Mouse (Mus musculus) midbrain, embryonic 14.5 days (tissue): ENCODE data around the gene Peg10. TPM values are rescaled to one million over a fixed set of nuclear protein-coding genes. Genes with fewer than 3 reads are reported as not detected.

ENCODE experiments used
- ATAC-seq: fragments of 200-750 bp; cut with Nextera tagmentation; 2 replicates; pipeline ENCODE4 v1.8.0; 2017; ENCODE audit warnings: moderate number of reproducible peaks, moderate library complexity; ENCODE audit not compliant: low FRiP score, low TSS enrichment
- DNase-seq: peaks from one replicate; pipeline ENCODE4 v3.0.0-alpha.2; 2015
- H3K27ac ChIP-seq: fragments of 300-500 bp; sonication (generic); replicated peaks from 2 replicates; pipeline ENCODE4 v1.5.1; 2014; ENCODE audit warnings: mild to moderate bottlenecking, low read depth, low read length, moderate library complexity
- H3K27me3 ChIP-seq: fragments of 300-500 bp; sonication (generic); 2 replicates; pipeline ENCODE4 v1.6.1; 2014; ENCODE audit warnings: low read length, control low read depth, mixed read lengths; ENCODE audit not compliant: control insufficient read depth, insufficient read depth
- H3K36me3 ChIP-seq: fragments of 300-500 bp; sonication (generic); 2 replicates; pipeline ENCODE4 v1.6.1; 2014; ENCODE audit warnings: low read length, control low read depth; ENCODE audit not compliant: control insufficient read depth, insufficient read depth
- H3K4me1 ChIP-seq: fragments of 300-500 bp; sonication (generic); 2 replicates; pipeline ENCODE4 v1.6.1; 2014; ENCODE audit warnings: mild to moderate bottlenecking, antibody characterized with exemption, low read length, control low read depth; ENCODE audit not compliant: control insufficient read depth, insufficient read depth
- H3K4me2 ChIP-seq: fragments of 300-500 bp; sonication (generic); 2 replicates; pipeline ENCODE4 v1.6.1; 2014; ENCODE audit warnings: mild to moderate bottlenecking, low read length, moderate library complexity
- H3K4me3 ChIP-seq: fragments of 300-500 bp; sonication (generic); replicated peaks from 2 replicates; pipeline ENCODE4 v1.5.1; 2014; ENCODE audit warnings: low read depth, low read length
- H3K9ac ChIP-seq: fragments of 300-500 bp; sonication (generic); replicated peaks from 2 replicates; pipeline ENCODE4 v1.6.1; 2014; ENCODE audit warnings: mild to moderate bottlenecking, low read length, moderate library complexity
- H3K9me3 ChIP-seq: fragments of 300-500 bp; sonication (generic); 2 replicates; pipeline ENCODE4 v1.6.1; 2016; ENCODE audit warnings: low read length, control low read depth, mixed read lengths; ENCODE audit not compliant: control insufficient read depth
- WGBS: fragments of 180-500 bp; shearing (Covaris S2); extraction: QIAGEN DNeasy Blood & Tissue Kit; methylation state at CpG from one replicate; pipeline ENCODE4 v1.1.7; 2014; 5-methylcytosine and 5-hydroxymethylcytosine counted together
- polyA plus RNA-seq: library from polyadenylated mRNA; unstranded; fragments of >200 nt; fragmentation: Nextera tagmentation; extraction: Ambion mirVana; gene quantifications from 2 replicates; pipeline ENCODE4 v1.2.1, GENCODE M21; 2014

Gene Peg10
- polyA plus RNA-seq, 1 experiment from 2014 or later = 9.0 TPM

- no peaks in the 10 kb centered on the region for H3K36me3 ChIP-seq
- no peak overlapping the region for H3K4me3 ChIP-seq
- no peaks in the 10 kb centered on the region for H3K27me3 ChIP-seq
- DNase-seq (peak; percentile 73), ATAC-seq (no peak)
- peaks cover 38% of the 10 kb centered on the region for H3K4me1 ChIP-seq
- no peak overlapping the region for H3K9ac ChIP-seq
- H3K9me3 ChIP-seq = no peaks in the 10 kb centered on the region
- no peak overlapping the region; the same call in 1 of the 2 replicates for H3K4me2 ChIP-seq
- WGBS = 25% methylated on average over 6 of the region's 6 CpGs
- H3K27ac ChIP-seq = no peak overlapping the region
Observed at GRCm38 (mm10) chr6:4740511-4740910, 6.6 kb upstream of the Peg10 start.

GRCm38 (mm10) chr6:4746036-4746695 lies 940 bp upstream of the Peg10 start:
- Histone ChIP-seq H3K4me1 (peaks cover 3% of the 10 kb centered on the region; the same call in 1 of the 2 replicates), H3K27me3 (no peaks in the 10 kb centered on the region), H3K27ac (peak overlapping the region; percentile 88), H3K9me3 (peaks cover 19% of the 10 kb centered on the region), H3K4me2 (peak overlapping the region; percentile 65), H3K36me3 (no peaks in the 10 kb centered on the region), H3K9ac (peak overlapping the region; percentile 81), H3K4me3 (peak overlapping the region; percentile 53)
- WGBS = 38% methylated on average over 22 of the region's 22 CpGs
- no peak for ATAC-seq
- DNase-seq = no peak

- ATAC-seq (no peak), DNase-seq (peak; percentile 82)
- peak overlapping the region; percentile 53 for H3K4me3 ChIP-seq
- H3K9ac ChIP-seq = peak overlapping the region; percentile 34; the same call in 1 of the 2 replicates
- H3K9me3 ChIP-seq = peaks cover 19% of the 10 kb centered on the region
- H3K4me2 ChIP-seq = peak overlapping the region; percentile 65
- H3K4me1 ChIP-seq = no peaks in the 10 kb centered on the region
- WGBS = 47% methylated on average over 71 of the region's 71 CpGs
- peak overlapping the region; percentile 16; the same call in 1 of the 2 replicates for H3K27ac ChIP-seq
- no peaks in the 10 kb centered on the region for H3K36me3 ChIP-seq
- no peaks in the 10 kb centered on the region for H3K27me3 ChIP-seq
Observed at GRCm38 (mm10) chr6:4747677-4748505, 785 bp downstream of the Peg10 start.

- ATAC-seq = peak; percentile 21
- Histone ChIP-seq H3K36me3 (no peaks in the 10 kb centered on the region), H3K27me3 (no peaks in the 10 kb centered on the region), H3K9me3 (peaks cover 19% of the 10 kb centered on the region), H3K4me2 (peak overlapping the region; percentile 65), H3K4me1 (no peaks in the 10 kb centered on the region), H3K4me3 (peak overlapping the region; percentile 53), H3K27ac (peak overlapping the region; percentile 16; the same call in 1 of the 2 replicates), H3K9ac (peak overlapping the region; percentile 27; the same call in 1 of the 2 replicates)
- 44% methylated on average over 15 of the region's 15 CpGs for WGBS
- DNase-seq = peak; percentile 70
Observed at GRCm38 (mm10) chr6:4748506-4748961, 1.4 kb downstream of the Peg10 start.

- Histone ChIP-seq H3K4me1 (no peaks in the 10 kb centered on the region), H3K9me3 (peaks cover 19% of the 10 kb centered on the region), H3K9ac (no peak overlapping the region), H3K36me3 (no peaks in the 10 kb centered on the region), H3K27me3 (no peaks in the 10 kb centered on the region), H3K27ac (no peak overlapping the region), H3K4me3 (peak overlapping the region; percentile 53), H3K4me2 (peak overlapping the region; percentile 65)
- ATAC-seq (peak; percentile 92), DNase-seq (peak; percentile 95)
- 62% methylated on average over 22 of the region's 22 CpGs for WGBS
Observed at GRCm38 (mm10) chr6:4749091-4749490, 2.0 kb downstream of the Peg10 start.

- DNase-seq (no peak), ATAC-seq (no peak)
- Histone ChIP-seq H3K27ac (no peak overlapping the region), H3K4me3 (no peak overlapping the region), H3K9ac (no peak overlapping the region), H3K9me3 (peaks cover 23% of the 10 kb centered on the region), H3K27me3 (no peaks in the 10 kb centered on the region), H3K36me3 (no peaks in the 10 kb centered on the region), H3K4me1 (no peaks in the 10 kb centered on the region), H3K4me2 (no peak overlapping the region)
- WGBS = 90% methylated on average over 4 of the region's 4 CpGs
Observed at GRCm38 (mm10) chr6:4751355-4751754, 4.2 kb downstream of the Peg10 start.

- H3K4me3 ChIP-seq = no peak overlapping the region
- H3K27ac ChIP-seq = no peak overlapping the region
- H3K27me3 ChIP-seq = no peaks in the 10 kb centered on the region
- H3K9me3 ChIP-seq = peaks cover 4% of the 10 kb centered on the region; the same call in 1 of the 2 replicates
- no peaks in the 10 kb centered on the region for H3K36me3 ChIP-seq
- DNase-seq (no peak), ATAC-seq (no peak)
- WGBS = 95% methylated on average over 10 of the region's 10 CpGs
- no peak overlapping the region for H3K9ac ChIP-seq
- no peaks in the 10 kb centered on the region for H3K4me1 ChIP-seq
- no peak overlapping the region for H3K4me2 ChIP-seq
Observed at GRCm38 (mm10) chr6:4754286-4754685, 7.2 kb downstream of the Peg10 start.

- H3K4me3 ChIP-seq = no peak overlapping the region
- DNase-seq = no peak
Observed at GRCm38 (mm10) chr6:4754886-4755285, 7.8 kb downstream of the Peg10 start.

More at GRCm38 (mm10) chr6:4754886-4755285, 7.8 kb downstream of the Peg10 start:
- Histone ChIP-seq H3K9me3 (peaks cover 4% of the 10 kb centered on the region; the same call in 1 of the 2 replicates), H3K27ac (no peak overlapping the region), H3K4me1 (no peaks in the 10 kb centered on the region), H3K4me2 (no peak overlapping the region), H3K9ac (no peak overlapping the region), H3K27me3 (no peaks in the 10 kb centered on the region), H3K36me3 (no peaks in the 10 kb centered on the region)
- no peak for ATAC-seq
- 94% methylated on average over 16 of the region's 16 CpGs for WGBS
